Mouse (Mus musculus): ENCODE results near the gene Ror1. TPM values are rescaled to one million over a fixed set of nuclear protein-coding genes. Genes with fewer than 3 reads are reported as not detected.
A peak's percentile ranks its signal among the peaks of the same experiment; 100 is the strongest.

Ror1 gene
- total RNA-seq, 2 experiments from 2014 or later: 28.9 to 37.2 TPM

DNA sequence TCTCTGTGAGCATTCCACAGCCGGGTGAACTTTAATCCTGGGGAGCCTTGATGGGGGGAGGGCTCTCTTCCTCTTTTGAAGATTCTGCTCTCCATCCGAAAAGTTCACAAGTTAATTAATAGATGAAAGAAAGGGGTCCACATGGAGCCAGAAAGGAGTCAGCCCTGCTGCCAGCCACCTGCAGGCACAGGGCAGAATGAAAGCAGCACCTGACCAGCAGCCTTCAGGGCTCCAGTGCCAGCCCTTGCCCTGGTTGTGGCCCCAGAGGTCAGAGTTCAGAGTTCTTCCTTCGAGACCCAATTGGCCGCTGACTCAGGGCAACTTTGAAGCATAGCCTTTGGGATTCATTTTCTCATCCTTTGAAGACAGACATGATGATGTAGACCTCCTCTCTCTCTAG lies 23.1 kb downstream of the Ror1 start:
- no peak for DNase-seq

DNA sequence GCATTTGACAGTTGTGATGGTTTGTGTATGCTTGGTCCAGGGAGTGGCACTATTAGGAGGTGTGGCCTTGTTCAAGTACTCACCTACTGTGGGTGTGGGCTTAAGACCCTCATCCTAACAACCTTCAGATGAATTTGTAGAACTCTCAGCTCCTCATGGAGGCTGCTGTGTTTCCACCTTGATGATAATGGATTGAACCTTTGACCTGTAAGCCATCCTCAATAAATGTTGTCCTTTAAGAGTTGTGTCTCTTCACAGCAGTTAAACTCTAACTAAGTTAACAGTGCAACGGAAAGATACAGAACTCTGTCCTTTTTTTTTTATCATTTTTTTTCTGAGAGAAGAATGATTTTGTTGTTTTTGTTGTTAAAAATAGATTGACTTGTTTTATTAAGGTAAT lies 23.8 kb downstream of the Ror1 start:
- DNase-seq: no peak

GRCm38 (mm10) chr4:100120547-100120946 lies 25.0 kb downstream of the Ror1 start:
- no peak for DNase-seq

GRCm38 (mm10) chr4:100122436-100122835 lies 26.8 kb downstream of the Ror1 start:
- DNase-seq: no peak

GRCm38 (mm10) chr4:100123519-100123918 lies 27.9 kb downstream of the Ror1 start:
- DNase-seq: no peak

DNA sequence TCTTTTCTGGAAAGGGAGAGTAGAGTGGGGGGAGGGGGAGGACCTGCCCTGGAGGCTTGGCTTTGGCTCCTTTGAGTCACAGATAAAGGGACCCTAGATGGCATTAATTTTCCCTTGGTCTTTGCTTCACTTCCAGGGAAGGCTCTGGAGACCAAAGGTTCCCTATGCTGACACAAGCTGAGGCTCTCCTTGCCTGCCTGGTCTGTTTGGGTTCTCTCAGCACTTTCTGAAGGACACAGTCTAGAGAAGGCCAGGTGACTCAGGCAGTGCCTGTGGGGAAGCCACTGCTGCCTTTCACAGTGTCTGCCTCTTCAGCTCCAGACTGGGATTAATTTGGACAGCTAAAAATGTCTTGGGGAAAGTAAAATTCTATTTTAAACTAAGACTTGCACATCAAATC lies 28.5 kb downstream of the Ror1 start:
- no peak for DNase-seq

DNA sequence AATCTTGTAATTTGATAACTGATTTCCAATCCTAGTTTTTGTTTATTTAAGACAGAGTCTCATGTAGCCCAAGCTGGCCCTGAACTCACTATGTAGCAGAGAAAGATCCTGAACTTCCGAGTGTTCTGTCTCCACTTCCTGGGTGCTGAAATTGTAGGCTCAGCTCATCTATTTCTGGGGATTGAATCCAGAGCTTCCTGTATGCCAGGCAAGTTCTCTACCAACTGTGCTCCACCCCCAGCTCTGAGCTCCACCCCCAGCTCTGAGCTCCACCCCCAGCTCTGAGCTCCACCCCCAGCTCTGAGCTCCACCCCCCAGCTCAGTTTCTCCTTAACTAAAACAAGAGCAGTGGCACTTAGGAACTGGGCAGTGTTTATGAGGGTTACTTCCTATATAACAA lies 29.3 kb downstream of the Ror1 start:
- no peak for DNase-seq

DNA sequence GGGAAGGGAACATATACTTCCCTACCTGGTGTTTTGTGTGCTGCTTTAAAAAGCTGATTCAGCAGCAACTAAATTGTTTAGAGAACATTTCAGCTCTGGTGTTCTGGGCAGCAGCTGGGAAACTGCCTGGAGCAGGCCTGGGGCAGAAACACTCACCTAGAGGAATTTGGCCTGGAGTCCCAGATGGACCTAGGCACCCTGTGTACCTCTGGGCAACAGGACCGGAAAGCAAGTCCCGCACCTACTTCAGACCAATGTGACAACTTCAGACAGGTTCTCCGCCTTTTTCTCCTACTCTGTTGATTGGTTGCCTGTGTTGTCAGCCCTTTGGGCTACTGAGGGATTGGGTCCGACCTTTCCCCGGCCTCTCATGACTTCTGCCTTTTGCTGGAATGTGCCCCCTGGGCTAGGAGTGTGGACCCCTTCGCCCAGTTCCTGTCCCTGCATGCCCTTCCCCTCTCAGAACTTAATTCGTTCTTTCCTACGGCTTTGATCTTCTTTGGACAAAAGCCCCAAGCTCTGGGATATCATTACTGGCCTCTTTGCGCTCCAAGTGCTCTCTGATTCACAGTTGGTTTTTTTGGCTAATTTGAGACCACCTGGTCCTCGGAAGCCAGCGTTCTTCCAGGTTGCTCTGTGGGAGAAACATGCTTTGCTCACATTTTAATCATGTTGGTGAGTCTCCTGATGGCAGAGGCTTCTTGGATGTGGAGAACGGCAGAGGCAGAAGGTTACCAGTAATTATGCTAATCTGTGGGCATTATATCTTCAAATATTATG lies 31.1 kb downstream of the Ror1 start:
- no peak for DNase-seq

DNA sequence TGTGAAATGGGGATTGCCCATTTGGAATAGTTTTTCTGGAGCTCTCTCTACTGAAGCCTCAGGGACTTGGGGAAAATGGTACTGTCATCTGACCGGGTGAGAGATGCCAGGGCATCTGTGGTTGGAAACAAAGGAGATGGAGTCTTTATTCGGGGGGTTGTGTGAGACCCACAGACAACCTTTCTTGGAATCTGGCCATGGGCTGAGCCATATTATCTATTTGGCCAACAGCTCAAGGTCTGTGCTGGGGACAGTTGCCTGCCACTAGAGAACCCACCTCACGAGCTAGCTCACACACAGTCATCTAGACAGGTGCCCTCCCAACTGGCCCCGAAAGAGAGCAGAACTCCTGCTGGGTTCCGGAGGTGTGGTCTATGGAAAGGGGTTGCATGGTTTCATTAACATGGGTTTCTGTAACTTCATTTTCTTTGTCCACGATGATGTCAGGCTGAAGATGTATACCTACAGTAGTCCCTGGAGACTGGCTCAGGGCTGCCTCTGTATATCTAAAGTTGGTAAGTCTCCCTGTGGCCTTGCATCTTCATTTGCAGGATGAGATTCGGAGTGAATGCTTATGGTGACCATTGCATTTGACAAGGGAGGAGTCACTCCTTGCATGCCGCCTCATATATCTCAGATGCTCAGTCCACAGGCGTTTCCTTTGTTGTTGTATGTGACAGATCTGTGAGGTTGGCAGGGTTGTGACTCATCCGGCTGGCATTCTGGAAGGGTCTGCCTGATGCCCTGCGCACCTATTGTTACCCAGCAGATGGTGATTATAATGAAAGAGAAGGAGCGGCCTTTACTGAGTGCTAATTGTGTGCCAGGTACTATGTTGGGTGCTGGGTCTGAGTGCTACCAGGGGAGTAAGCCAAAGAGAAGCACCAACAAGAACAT lies 32.7 kb downstream of the Ror1 start:
- no peak for DNase-seq

DNA sequence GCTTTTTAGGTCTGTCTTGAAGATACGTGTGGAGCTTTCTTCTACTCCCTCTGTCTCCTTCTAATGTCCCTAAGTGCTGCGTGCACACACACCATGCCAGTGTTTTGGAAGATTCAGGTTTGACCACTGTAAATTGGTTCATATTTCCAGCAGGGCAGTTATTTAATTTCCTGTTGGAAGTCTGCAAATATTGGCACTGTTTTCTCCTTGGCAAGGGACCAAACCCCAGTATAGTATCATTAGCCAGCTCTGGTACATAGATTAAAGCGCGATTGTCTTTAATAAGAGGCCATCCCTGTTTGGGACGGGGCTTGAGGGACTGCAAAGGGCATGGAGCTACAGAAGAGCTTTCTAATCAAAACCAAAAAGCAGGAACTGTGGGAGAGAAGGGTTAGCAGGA lies 33.6 kb downstream of the Ror1 start:
- peak; percentile 39 for DNase-seq

DNA sequence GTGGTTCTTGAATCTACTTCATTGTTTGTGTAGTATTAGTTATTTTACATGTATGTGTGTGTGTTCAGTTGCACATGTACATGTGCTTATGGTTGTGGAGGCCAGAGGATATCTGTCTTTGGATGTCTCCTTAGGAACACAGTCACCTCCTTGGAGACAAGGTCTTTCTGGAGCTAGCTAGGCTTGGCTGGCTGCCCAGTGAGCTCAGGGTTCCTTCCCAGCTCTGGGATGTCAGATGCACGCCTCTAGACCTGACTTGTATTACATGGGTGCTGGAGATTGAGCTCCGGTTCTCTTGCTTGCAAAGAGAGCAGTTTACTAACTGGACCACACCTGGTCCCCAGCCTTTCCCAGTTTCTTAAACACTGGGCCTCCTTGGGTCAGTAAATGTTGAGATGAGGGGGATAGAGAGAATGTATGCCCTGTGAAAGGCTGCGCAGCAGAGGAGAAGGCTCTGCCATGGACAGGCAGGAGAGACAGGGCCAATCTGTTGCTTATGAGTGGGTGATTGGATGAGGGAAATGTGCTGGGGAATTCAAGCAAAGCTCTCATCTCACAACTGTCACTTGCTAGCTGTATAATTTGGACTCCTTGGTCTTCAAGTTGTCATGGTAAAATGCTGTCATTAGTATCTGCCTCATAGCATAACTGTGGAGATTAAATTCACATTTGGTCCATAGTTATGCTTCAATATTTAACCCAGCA lies 35.3 kb downstream of the Ror1 start:
- DNase-seq: peak; percentile 61

DNA sequence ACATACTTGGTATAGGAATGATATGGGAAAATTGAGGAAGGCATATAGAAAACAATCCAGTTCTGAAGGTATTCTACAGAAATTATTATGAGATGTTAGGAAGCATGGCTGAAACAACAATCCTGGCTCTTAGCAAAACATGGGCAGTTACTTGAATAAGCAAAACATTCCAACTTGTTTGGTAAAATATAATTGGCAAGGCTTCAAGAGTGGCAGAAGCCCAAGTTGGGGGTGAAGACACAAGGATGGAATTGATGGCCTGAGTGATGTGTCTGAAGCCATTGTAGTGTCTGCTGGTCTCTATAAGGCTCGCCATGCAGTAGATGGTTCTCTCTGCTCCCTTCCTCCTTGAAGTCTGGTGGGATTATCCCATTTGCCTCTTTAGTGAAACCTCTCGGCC lies 35.9 kb downstream of the Ror1 start:
- DNase-seq: no peak

DNA sequence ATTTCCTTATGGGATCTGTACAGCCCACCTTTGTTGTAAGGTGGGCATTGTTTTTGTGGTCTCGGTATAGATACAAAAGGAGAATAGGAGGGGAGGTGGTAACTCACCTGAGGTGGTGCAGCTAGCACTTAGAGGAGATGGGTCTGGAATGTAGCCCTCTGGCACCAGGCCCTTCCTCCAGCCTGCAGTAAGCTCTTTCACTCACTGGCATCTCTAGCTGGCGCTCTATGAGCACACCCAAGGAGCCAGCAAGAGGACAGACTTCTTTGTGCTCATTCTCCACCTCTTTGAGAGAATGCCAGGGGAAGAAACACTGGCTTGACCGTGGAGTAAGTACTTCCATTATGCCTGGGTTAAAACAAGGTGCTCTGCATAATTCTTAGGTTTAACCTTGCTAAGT lies 36.7 kb downstream of the Ror1 start:
- no peak for DNase-seq

GRCm38 (mm10) chr4:100136046-100136445 lies 40.5 kb downstream of the Ror1 start:
- no peak for DNase-seq

GRCm38 (mm10) chr4:100137102-100137835 lies 41.7 kb downstream of the Ror1 start:
- no peak for DNase-seq

- peak; percentile 33 for DNase-seq
Measured at GRCm38 (mm10) chr4:100141626-100142025, 46.0 kb downstream of the Ror1 start.

DNA sequence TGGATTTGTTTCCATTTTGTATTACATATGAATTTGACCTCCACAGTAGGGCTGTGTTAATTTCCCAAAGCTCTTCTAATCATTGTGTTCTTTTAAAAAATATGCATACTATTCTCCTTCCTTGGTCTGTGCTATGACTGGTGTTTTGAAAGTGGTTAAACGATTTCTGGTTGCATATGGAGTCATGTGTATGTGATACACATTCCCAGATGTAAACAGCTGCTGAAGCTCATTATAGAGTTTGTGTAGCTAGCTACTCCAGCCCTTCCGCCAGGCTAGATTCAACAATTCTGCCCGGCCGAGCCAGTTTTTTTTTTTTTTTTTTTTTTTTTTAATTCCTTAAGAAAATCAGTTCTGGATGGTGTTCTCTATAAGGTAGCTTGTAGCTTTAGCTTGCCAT lies 49.2 kb downstream of the Ror1 start:
- no peak for DNase-seq

- DNase-seq: no peak
Measured at GRCm38 (mm10) chr4:100150797-100151196, 55.2 kb downstream of the Ror1 start.

DNA sequence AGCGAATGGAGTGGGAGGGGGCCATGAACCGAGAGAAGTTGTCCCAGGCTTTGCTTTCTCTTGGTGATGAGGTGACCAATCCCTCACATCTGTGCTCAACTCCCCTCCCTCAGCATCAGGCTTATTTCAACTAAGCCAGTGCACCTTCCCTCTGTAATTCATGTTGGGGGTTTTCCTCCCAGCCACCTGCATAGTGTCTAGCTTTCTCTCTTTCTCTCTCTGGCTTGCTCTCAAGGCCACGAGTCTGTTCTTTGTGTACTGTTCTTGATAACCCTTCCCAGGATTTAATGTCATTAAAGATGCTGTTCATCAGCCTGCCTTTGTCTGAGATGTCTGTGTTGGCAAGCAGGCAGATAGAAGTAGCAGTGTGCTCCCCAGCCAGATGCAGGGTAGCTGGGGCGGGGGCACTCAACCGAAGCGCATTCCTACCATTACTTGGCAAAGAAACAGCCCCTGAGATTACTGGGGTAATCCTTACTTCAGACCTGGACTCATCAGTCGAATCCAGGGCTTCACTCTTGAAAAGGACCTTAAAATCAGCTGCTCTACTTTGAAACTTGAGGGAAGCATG lies 59.1 kb downstream of the Ror1 start:
- no peak for DNase-seq

DNA sequence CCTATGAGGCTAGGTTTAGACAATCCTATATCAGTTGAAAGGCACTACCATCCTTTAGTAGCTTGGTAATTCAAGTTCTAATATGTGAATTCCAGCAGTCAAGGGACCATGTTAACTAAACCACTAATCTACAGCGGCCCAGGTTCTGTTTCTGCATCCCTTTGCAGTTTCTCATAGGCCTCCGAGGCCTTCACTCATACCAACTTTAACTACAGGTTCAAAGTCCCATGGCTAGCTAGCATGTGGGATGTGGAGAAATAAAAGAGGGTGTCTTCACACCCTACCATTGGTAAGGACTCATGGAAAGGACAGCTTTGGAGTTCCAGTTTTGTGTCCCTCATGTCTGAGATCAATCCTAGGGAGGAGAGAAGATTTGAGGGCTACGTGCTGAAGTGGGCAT lies 60.1 kb downstream of the Ror1 start:
- no peak for DNase-seq

- no peak for DNase-seq
Measured at GRCm38 (mm10) chr4:100158401-100158800, 62.8 kb downstream of the Ror1 start.

DNA sequence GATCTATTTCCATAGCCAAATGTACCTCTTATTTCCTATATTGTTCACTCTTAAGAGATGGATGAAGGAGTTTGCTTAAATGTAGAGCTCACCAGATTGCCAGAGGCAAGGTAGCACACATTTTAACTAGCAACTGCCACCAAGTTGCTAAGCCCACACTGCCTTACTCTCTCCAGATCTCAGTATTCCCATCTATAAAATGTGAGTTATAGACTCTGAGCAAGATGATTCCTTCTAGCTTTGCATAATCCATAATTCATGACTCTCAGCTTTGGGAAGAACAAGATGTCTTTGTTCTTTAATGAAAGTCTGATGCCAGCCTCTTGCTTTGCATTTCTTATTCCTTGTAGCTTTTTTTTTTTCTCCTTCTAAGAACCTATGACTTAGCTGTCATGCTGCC lies 64.6 kb downstream of the Ror1 start:
- no peak for DNase-seq

Data from heart, postnatal 4 days (tissue).